Mouse (Mus musculus) urinary bladder, postnatal 25 days (tissue): Measurements from ENCODE around the gene Tspo.
A peak's percentile ranks its signal among the peaks of the same experiment; 100 is the strongest.

Experiments used
- DNase-seq: peaks from one replicate; pipeline ENCODE4 v3.0.0; 2022; ENCODE audit warnings: low spot score

The Tspo gene

GRCm38 (mm10) chr15:83563327-83563856, at the start of gene Tspo, which contains the start of gene Mcat:
Gene Tspo, plus strand, starts transcription at chr15:83563592.
Gene Mcat, minus strand, starts transcription at chr15:83563787.
- peak; percentile 67 for DNase-seq

- DNase-seq: no peak
These were observed 48.4 kb upstream of the Tspo start for GRCm38 (mm10) chr15:83515018-83515417.

GRCm38 (mm10) chr15:83518215-83519048, 45.0 kb upstream of the Tspo start:
- DNase-seq: peak; percentile 54

- DNase-seq: no peak
These were observed 42.5 kb upstream of the Tspo start for GRCm38 (mm10) chr15:83520861-83521382.

- no peak for DNase-seq
These were observed 40.2 kb upstream of the Tspo start for GRCm38 (mm10) chr15:83523196-83523595.

- no peak for DNase-seq
These were observed 39.6 kb upstream of the Tspo start for GRCm38 (mm10) chr15:83523638-83524332.

- no peak for DNase-seq
These were observed 39.1 kb upstream of the Tspo start for GRCm38 (mm10) chr15:83524333-83524729.

GRCm38 (mm10) chr15:83526424-83527091, 36.8 kb upstream of the Tspo start, which contains the start of gene Bik:
Gene Bik, plus strand, starts transcription at chr15:83526862.
- peak; percentile 43 for DNase-seq

GRCm38 (mm10) chr15:83527092-83527437, 36.3 kb upstream of the Tspo start:
- peak; percentile 23 for DNase-seq

- no peak for DNase-seq
These were observed 35.6 kb upstream of the Tspo start for GRCm38 (mm10) chr15:83527747-83528146.

- DNase-seq: no peak
These were observed 34.5 kb upstream of the Tspo start for GRCm38 (mm10) chr15:83528892-83529291.

- DNase-seq: no peak
These were observed 33.6 kb upstream of the Tspo start for GRCm38 (mm10) chr15:83529765-83530164.

- no peak for DNase-seq
These were observed 33.2 kb upstream of the Tspo start for GRCm38 (mm10) chr15:83530233-83530632.

GRCm38 (mm10) chr15:83530688-83531087, 32.7 kb upstream of the Tspo start:
- DNase-seq: no peak

- no peak for DNase-seq
These were observed 31.4 kb upstream of the Tspo start for GRCm38 (mm10) chr15:83531961-83532469.

GRCm38 (mm10) chr15:83532606-83533005, 30.8 kb upstream of the Tspo start:
- DNase-seq: no peak

- DNase-seq: no peak
These were observed 28.2 kb upstream of the Tspo start for GRCm38 (mm10) chr15:83534960-83535889.

GRCm38 (mm10) chr15:83535890-83536231, 27.5 kb upstream of the Tspo start:
- DNase-seq: no peak

- DNase-seq: no peak
These were observed 24.5 kb upstream of the Tspo start for GRCm38 (mm10) chr15:83538855-83539254.

- DNase-seq: no peak
These were observed 23.5 kb upstream of the Tspo start for GRCm38 (mm10) chr15:83539905-83540304.
